Mouse (Mus musculus): Measurements from ENCODE around the gene Epha7.

GRCm38 (mm10) chr4:28837669-28838068 is 24.7 kb downstream of the Epha7 start:
- TF ChIP-seq CTCF (IDR thresholded peaks at IDR 0.05; ENCODE audit: low read depth): no peak
- no peak for TF ChIP-seq EP300 (IDR thresholded peaks at IDR 0.05; ENCODE audit: low read depth)

Data from liver, embryonic 14.5 days (tissue).